8 mouse cellular contexts compared by ENCODE assay signal in genomic region chr4:46620330-46620729, GRCm38 (mm10). TPM values are rescaled to one million over a fixed set of nuclear protein-coding genes. Genes with fewer than 3 reads are reported as not detected.
DNase-seq lines count a peak whose midpoint lies in the region; ATAC-seq and TF ChIP-seq lines count a peak whose summit lies in the region.
"Had no signal": no experiment of that assay in that cellular context is flagged by ENCODE, and none has a peak within 500 bp of the region (broad histone marks: within the 10 kb centered on the region; RNA-seq: fewer than 3 reads in every experiment).

No protein-coding gene starts in this region.

- H3K27ac ChIP-seq in lung, postnatal 0 days (ENCODE audit: low read length): no peak overlapping the region
- H3K27ac ChIP-seq in hindbrain, embryonic 14.5 days: no peak overlapping the region
- no peak overlapping the region for H3K27ac ChIP-seq in midbrain, embryonic 11.5 days (ENCODE audit: low read depth, low read length)
- H3K27ac ChIP-seq: embryonic facial prominence, embryonic 13.5 days had no signal

- no peak for TF ChIP-seq EP300 in lung, postnatal 0 days (IDR thresholded peaks at IDR 0.05)

- no peak overlapping the region for H3K9ac ChIP-seq in lung, postnatal 0 days (replicated peaks; ENCODE audit: low read depth)
- H3K9ac ChIP-seq in hindbrain, embryonic 14.5 days: no peak overlapping the region
- H3K9ac ChIP-seq in midbrain, embryonic 11.5 days (ENCODE audit: low read length): peak overlapping the region; percentile 44
- H3K9ac ChIP-seq: embryonic facial prominence, embryonic 13.5 days had no signal

- ATAC-seq in lung, postnatal 0 days: no peak
- ATAC-seq in hindbrain, embryonic 14.5 days (ENCODE audit: low FRiP score): 0 out of 2 replicates have a peak, but pooled peaks have one; percentile 16
- ATAC-seq in midbrain, embryonic 11.5 days (ENCODE audit: low FRiP score): 0 out of 2 replicates have a peak, but pooled peaks have one; percentile 35

- no peaks in the 10 kb centered on the region for H3K9me3 ChIP-seq in lung, postnatal 0 days (ENCODE audit: low read length)
- H3K9me3 ChIP-seq in hindbrain, embryonic 14.5 days (ENCODE audit: control insufficient read depth, low read length): no peaks in the 10 kb centered on the region
- H3K9me3 ChIP-seq in midbrain, embryonic 11.5 days (ENCODE audit: control insufficient read depth, low read length): no peaks in the 10 kb centered on the region
- H3K9me3 ChIP-seq: embryonic facial prominence, embryonic 13.5 days had no signal

- intact Hi-C loops in left cerebral cortex, postnatal 25 days (cut with DNase I): no loop called here

- WGBS in lung, postnatal 0 days: 19% methylated on average over 23 of the region's 23 CpGs
- 12% methylated on average over 23 of the region's 23 CpGs for WGBS in hindbrain, embryonic 14.5 days
- WGBS in midbrain, embryonic 11.5 days: 12% methylated on average over 23 of the region's 23 CpGs

- peak; percentile 64 for TF ChIP-seq CTCF in lung, postnatal 0 days (IDR thresholded peaks at IDR 0.05)

- H3K4me2 ChIP-seq in lung, postnatal 0 days (replicated peaks; ENCODE audit: low read depth, low read length): no peak overlapping the region
- H3K4me2 ChIP-seq in hindbrain, embryonic 14.5 days (replicated peaks): no peak overlapping the region
- H3K4me2 ChIP-seq in midbrain, embryonic 11.5 days: peak overlapping the region; percentile 43
- H3K4me2 ChIP-seq: embryonic facial prominence, embryonic 13.5 days had no signal

- no peak overlapping the region for H3K4me3 ChIP-seq in lung, postnatal 0 days (ENCODE audit: low read depth, low read length)
- H3K4me3 ChIP-seq in hindbrain, embryonic 14.5 days (replicated peaks; ENCODE audit: low read length): no peak overlapping the region
- H3K4me3 ChIP-seq in midbrain, embryonic 11.5 days (ENCODE audit: low read depth, low read length): peak overlapping the region; percentile 21
- H3K4me3 ChIP-seq: embryonic facial prominence, embryonic 13.5 days had no signal

- peaks cover 6% of the 10 kb centered on the region for H3K4me1 ChIP-seq in lung, postnatal 0 days (ENCODE audit: insufficient read depth, low read depth, low read length)
- H3K4me1 ChIP-seq in hindbrain, embryonic 14.5 days (replicated peaks; ENCODE audit: control insufficient read depth, insufficient read depth, low read length): no peaks in the 10 kb centered on the region
- peaks cover 5% of the 10 kb centered on the region for H3K4me1 ChIP-seq in midbrain, embryonic 11.5 days (ENCODE audit: control insufficient read depth, insufficient read depth, low read length)
- H3K4me1 ChIP-seq: embryonic facial prominence, embryonic 13.5 days had no signal

- DNase-seq in lung, postnatal 0 days (ENCODE audit: low spot score): no peak
- no peak for DNase-seq in lung, postnatal 25 days (ENCODE audit: low spot score)
- DNase-seq in cerebellum, postnatal 36 days: peak; percentile 36 to 48
- DNase-seq in hindbrain, embryonic 14.5 days (ENCODE audit: low spot score): no peak
- peak; percentile 94 for DNase-seq in midbrain, embryonic 11.5 days (ENCODE audit: low spot score, missing footprints)
- DNase-seq in spleen, postnatal 36 days (ENCODE audit: low spot score in 2 of 2): no peak
- DNase-seq in left cerebral cortex, postnatal 25 days (ENCODE audit: low spot score in 2 of 2): no peak

- no peaks in the 10 kb centered on the region for H3K36me3 ChIP-seq in lung, postnatal 0 days (ENCODE audit: insufficient read depth, low read length)
- no peaks in the 10 kb centered on the region for H3K36me3 ChIP-seq in hindbrain, embryonic 14.5 days (replicated peaks; ENCODE audit: control insufficient read depth, insufficient read depth)
- H3K36me3 ChIP-seq in midbrain, embryonic 11.5 days (ENCODE audit: control insufficient read depth, insufficient read depth, low read length): no peaks in the 10 kb centered on the region
- H3K36me3 ChIP-seq: embryonic facial prominence, embryonic 13.5 days had no signal

- H3K27me3 ChIP-seq in lung, postnatal 0 days (replicated peaks; ENCODE audit: insufficient read depth, low read length): no peaks in the 10 kb centered on the region
- H3K27me3 ChIP-seq in hindbrain, embryonic 14.5 days (ENCODE audit: control insufficient read depth, insufficient read depth, low read length): no peaks in the 10 kb centered on the region
- H3K27me3 ChIP-seq in midbrain, embryonic 11.5 days (ENCODE audit: control insufficient read depth, insufficient read depth, low read length): no peaks in the 10 kb centered on the region; the same call in 1 of the 2 replicates

RNA-seq across cellular contexts. Expression of gene Coro2a, which starts 18.3 kb away (rescaled TPM):
- 2.3 and 2.5 TPM in 2 replicates for polyA plus RNA-seq in lung, postnatal 0 days (2015; fragmentation: Nextera tagmentation; extraction: Ambion mirVana)
- polyA plus RNA-seq in hindbrain, embryonic 14.5 days (2014; fragmentation: Nextera tagmentation; extraction: Ambion mirVana): 7.0 and 8.1 TPM in 2 replicates
- polyA plus RNA-seq in midbrain, embryonic 11.5 days (2014; fragmentation: Nextera tagmentation; extraction: Ambion mirVana): 2.2 TPM in 2 replicates
- total RNA-seq in left cerebral cortex, postnatal 25 days (2021): 10 to 100 TPM; 26.2 to 29.7 TPM

RNA-seq across cellular contexts. Expression of gene Tbc1d2, which starts 29.7 kb away (rescaled TPM):
- polyA plus RNA-seq in lung, postnatal 0 days (2015; fragmentation: Nextera tagmentation; extraction: Ambion mirVana): 6.7 and 6.9 TPM in 2 replicates
- 0.99 and 1.4 TPM in 2 replicates for polyA plus RNA-seq in hindbrain, embryonic 14.5 days (2014; fragmentation: Nextera tagmentation; extraction: Ambion mirVana)
- 0.43 and 0.60 TPM in 2 replicates for polyA plus RNA-seq in midbrain, embryonic 11.5 days (2014; fragmentation: Nextera tagmentation; extraction: Ambion mirVana)
- total RNA-seq in left cerebral cortex, postnatal 25 days (2021): 1 to 10 TPM; 2.6 to 3.3 TPM

Comparison
In these comparisons a context has a peak if more than half of its experiments do, and no peak if none do; other contexts are left out.
1. DNase-seq: peak in cerebellum, postnatal 36 days (2 of 2) and midbrain, embryonic 11.5 days (single experiment); none in lung, postnatal 0 days (single experiment), lung, postnatal 25 days (single experiment), hindbrain, embryonic 14.5 days (single experiment), spleen, postnatal 36 days (0 of 2) and left cerebral cortex, postnatal 25 days (0 of 2).